Mouse (Mus musculus) effector memory CD4-positive, alpha-beta T cell, adult 5 months (primary cell): ENCODE measurements around the gene Gm6465. TPM values are rescaled to one million over a fixed set of nuclear protein-coding genes. Genes with fewer than 3 reads are reported as not detected.

Experiments used
- polyA plus RNA-seq: library from polyadenylated mRNA; unstranded; fragments of 100-300 nt; shearing (Covaris generic); gene quantifications from one replicate; pipeline ENCODE4 v1.2.1, GENCODE M21; 2017

Gm6465 gene
- polyA plus RNA-seq = not detected

GRCm38 (mm10) chr5:11845239-11845638 lies at the start of gene Gm6465:
Gm6465 (plus strand) TSS chr5:11845539.

Other genes starting within 250 kb of the Gm6465 start
- not detected for gene Gm8922, start 163.6 kb upstream of the Gm6465 start, polyA plus RNA-seq
- 2.3 TPM for gene Gm8926, start 75.0 kb upstream of the Gm6465 start, polyA plus RNA-seq
- 0.46 TPM for gene 4933402N22Rik, start 72.5 kb downstream of the Gm6465 start, polyA plus RNA-seq